Mouse (Mus musculus) neural tube, embryonic 14.5 days (tissue): Measurements from ENCODE around the gene Usp35. TPM values are rescaled to one million over a fixed set of nuclear protein-coding genes. Genes with fewer than 3 reads are reported as not detected.

Experiments
- ATAC-seq: fragments of 200-750 bp; cut with Nextera tagmentation; 2 replicates; pipeline ENCODE4 v1.8.0; 2017; ENCODE audit warnings: low read depth, mild to moderate bottlenecking, moderate TSS enrichment, moderate library complexity
- H3K27ac ChIP-seq: fragments of 300-500 bp; sonication (generic); 2 replicates; pipeline ENCODE4 v1.5.1; 2014; ENCODE audit warnings: low read depth, mild to moderate bottlenecking, control low read depth, low read length, moderate library complexity, mixed read lengths
- H3K27me3 ChIP-seq: fragments of 300-500 bp; sonication (generic); 2 replicates; pipeline ENCODE4 v1.6.1; 2014; ENCODE audit warnings: low read length; ENCODE audit not compliant: control insufficient read depth, insufficient read depth
- H3K36me3 ChIP-seq: fragments of 300-500 bp; sonication (generic); 2 replicates; pipeline ENCODE4 v1.6.1; 2014; ENCODE audit warnings: low read length, mixed read lengths; ENCODE audit not compliant: control insufficient read depth, insufficient read depth
- H3K4me1 ChIP-seq: fragments of 300-500 bp; sonication (generic); 2 replicates; pipeline ENCODE4 v1.6.1; 2014; ENCODE audit warnings: low read length; ENCODE audit not compliant: control insufficient read depth, insufficient read depth
- H3K4me2 ChIP-seq: fragments of 300-500 bp; sonication (generic); 2 replicates; pipeline ENCODE4 v1.6.1; 2014; ENCODE audit warnings: mild to moderate bottlenecking, low read depth, low read length, control low read depth
- H3K4me3 ChIP-seq: fragments of 300-500 bp; sonication (generic); 2 replicates; pipeline ENCODE4 v1.5.1; 2014; ENCODE audit warnings: low read depth, low read length, control low read depth, mixed read lengths
- H3K9ac ChIP-seq: fragments of 300-500 bp; sonication (generic); replicated peaks from 2 replicates; pipeline ENCODE4 v1.6.1; 2014; ENCODE audit warnings: low read depth, mild to moderate bottlenecking, control low read depth, low read length, mixed read lengths
- H3K9me3 ChIP-seq: fragments of 300-500 bp; sonication (generic); 2 replicates; pipeline ENCODE4 v1.6.1; 2016; ENCODE audit warnings: low read length; ENCODE audit not compliant: control insufficient read depth
- WGBS: fragments of 180-500 bp; shearing (Covaris S2); extraction: QIAGEN DNeasy Blood & Tissue Kit; methylation state at CpG from one replicate; pipeline ENCODE4 v1.1.7; 2014; 5-methylcytosine and 5-hydroxymethylcytosine counted together
- polyA plus RNA-seq: library from polyadenylated mRNA; unstranded; fragments of >200 nt; fragmentation: Nextera tagmentation; extraction: Ambion mirVana; gene quantifications from 2 replicates; pipeline ENCODE4 v1.2.1, GENCODE M21; 2014

The Usp35 gene
- polyA plus RNA-seq, 1 experiment from 2014 or later: 4.6 TPM

DNA sequence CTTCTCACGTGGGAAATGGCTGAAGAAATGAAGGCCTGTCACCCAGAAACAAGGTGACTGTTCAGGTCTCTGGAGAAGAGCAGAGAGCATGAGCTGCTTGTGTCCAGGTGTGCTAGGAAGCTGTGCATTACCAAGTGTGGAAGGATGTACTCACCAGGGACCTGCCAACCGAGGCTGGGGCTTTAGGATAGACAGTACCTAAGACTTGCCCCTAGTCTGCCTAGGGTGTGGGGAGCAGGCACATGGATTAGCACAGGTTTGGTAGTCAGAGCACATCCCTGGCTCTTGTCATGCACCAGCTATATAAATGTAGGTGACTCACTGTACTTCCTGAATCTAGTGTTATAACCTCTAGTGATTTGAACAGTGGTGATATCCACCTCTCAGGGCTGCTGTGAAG is 28.2 kb downstream of the Usp35 start:
- peaks cover 23% of the 10 kb centered on the region for H3K36me3 ChIP-seq
- no peak for ATAC-seq
- WGBS: 72% methylated on average over 2 of the region's 2 CpGs

DNA sequence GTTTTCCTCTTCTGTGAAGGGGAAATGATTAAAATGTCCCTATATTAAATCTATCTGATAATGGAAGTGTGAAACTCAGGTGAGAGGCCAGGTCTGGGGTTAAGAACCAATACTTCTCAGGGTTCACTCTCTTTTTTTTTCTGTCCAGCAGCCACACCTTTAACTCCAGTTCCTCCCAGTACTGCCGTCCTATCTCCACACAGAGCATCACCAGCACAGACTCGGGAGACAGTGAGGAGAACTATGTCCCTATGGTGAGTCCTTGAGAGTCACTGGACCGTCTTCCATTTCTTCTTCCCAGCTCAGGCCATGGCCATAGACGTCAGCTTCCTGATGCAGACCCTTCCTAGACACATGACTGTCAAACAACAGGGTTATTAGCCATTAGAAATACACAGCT is 28.9 kb downstream of the Usp35 start:
- H3K4me1 ChIP-seq: no peaks in the 10 kb centered on the region
- ATAC-seq: no peak
- no peaks in the 10 kb centered on the region for H3K9me3 ChIP-seq
- H3K27me3 ChIP-seq: no peaks in the 10 kb centered on the region
- 88% methylated on average over 4 of the region's 4 CpGs for WGBS
- H3K9ac ChIP-seq: no peak overlapping the region
- peaks cover 15% of the 10 kb centered on the region; the same call in 1 of the 2 replicates for H3K36me3 ChIP-seq
- H3K4me2 ChIP-seq: no peak overlapping the region
- no peak overlapping the region for H3K4me3 ChIP-seq
- no peak overlapping the region for H3K27ac ChIP-seq

More for the DNA sequence above, 28.2 kb downstream of the Usp35 start:
- Histone ChIP-seq H3K9ac (no peak overlapping the region), H3K4me3 (no peak overlapping the region), H3K9me3 (no peaks in the 10 kb centered on the region), H3K27me3 (no peaks in the 10 kb centered on the region), H3K4me1 (no peaks in the 10 kb centered on the region), H3K4me2 (no peak overlapping the region), H3K27ac (no peak overlapping the region)

DNA sequence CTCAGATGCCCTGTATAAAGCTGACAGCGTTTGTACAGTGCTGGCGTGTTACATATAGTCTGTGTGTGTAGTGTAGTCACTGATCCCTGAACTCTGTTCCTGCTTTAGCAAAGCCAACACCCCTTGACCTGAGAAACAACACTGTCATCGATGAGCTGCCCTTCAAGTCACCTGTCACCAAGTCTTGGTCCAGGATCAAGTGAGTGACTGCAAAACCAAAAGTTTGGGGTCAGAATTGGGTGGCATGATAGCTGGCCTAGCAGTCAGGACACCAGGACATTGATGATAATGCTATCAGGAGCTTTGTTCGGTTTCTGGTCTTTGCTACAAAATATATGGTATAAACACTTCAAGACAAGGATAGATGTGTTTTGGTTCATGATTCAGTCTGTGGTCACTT is 29.6 kb downstream of the Usp35 start:
- H3K36me3 ChIP-seq: peaks cover 15% of the 10 kb centered on the region; the same call in 1 of the 2 replicates
- WGBS: 92% methylated on average over 4 of the region's 4 CpGs
- no peaks in the 10 kb centered on the region for H3K4me1 ChIP-seq
- H3K4me2 ChIP-seq: no peak overlapping the region
- H3K27ac ChIP-seq: no peak overlapping the region
- no peak overlapping the region for H3K9ac ChIP-seq
- no peaks in the 10 kb centered on the region for H3K27me3 ChIP-seq
- no peak overlapping the region for H3K4me3 ChIP-seq
- no peak for ATAC-seq
- no peaks in the 10 kb centered on the region for H3K9me3 ChIP-seq

DNA sequence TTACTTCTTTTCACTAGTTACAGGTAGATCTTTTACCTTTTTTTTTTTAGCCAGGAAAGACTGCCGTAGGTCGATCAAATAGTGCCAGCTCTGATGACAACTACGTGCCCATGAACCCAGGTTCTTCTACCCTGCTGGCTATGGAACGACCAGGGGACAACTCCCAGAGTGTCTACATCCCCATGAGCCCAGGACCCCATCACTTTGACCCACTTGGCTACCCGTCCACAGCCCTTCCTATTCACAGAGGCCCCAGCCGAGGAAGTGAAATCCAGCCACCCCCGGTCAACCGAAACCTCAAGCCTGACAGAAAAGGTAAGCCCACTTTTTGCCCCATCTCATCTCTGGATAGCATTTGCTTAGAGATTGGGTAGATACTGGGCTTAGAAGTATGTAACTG is 30.5 kb downstream of the Usp35 start:
- Histone ChIP-seq H3K4me1 (no peaks in the 10 kb centered on the region), H3K9ac (no peak overlapping the region), H3K4me3 (no peak overlapping the region), H3K4me2 (no peak overlapping the region), H3K27ac (no peak overlapping the region), H3K9me3 (no peaks in the 10 kb centered on the region), H3K27me3 (no peaks in the 10 kb centered on the region), H3K36me3 (peaks cover 15% of the 10 kb centered on the region; the same call in 1 of the 2 replicates)
- 87% methylated on average over 8 of the region's 8 CpGs for WGBS
- ATAC-seq: no peak

DNA sequence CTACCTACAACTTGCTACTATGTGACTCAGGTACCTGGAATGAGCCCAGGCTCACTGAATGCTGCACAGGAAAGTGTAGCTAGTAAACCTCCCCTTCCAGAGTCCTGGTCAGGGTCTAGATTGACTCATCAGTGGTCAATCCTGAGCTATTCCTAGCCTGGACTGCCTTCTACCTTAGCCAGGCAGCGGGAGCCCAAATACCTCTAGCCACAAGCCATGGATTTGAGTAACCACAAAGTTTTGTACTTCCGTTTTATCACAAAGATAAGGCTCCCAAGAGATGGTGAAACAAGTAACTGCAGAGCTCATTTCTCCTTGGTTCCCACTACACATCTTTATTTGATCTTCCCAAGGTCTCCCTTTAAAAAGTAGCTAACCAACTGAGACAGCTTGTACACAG is 30.9 kb downstream of the Usp35 start:
- no peaks in the 10 kb centered on the region for H3K4me1 ChIP-seq
- H3K9me3 ChIP-seq: no peaks in the 10 kb centered on the region
- H3K4me3 ChIP-seq: no peak overlapping the region
- no peak overlapping the region for H3K9ac ChIP-seq
- no peak for ATAC-seq
- no peak overlapping the region for H3K4me2 ChIP-seq
- no peak overlapping the region for H3K27ac ChIP-seq
- 90% methylated on average over 2 of the region's 2 CpGs for WGBS
- H3K27me3 ChIP-seq: no peaks in the 10 kb centered on the region
- peaks cover 12% of the 10 kb centered on the region; the same call in 1 of the 2 replicates for H3K36me3 ChIP-seq

DNA sequence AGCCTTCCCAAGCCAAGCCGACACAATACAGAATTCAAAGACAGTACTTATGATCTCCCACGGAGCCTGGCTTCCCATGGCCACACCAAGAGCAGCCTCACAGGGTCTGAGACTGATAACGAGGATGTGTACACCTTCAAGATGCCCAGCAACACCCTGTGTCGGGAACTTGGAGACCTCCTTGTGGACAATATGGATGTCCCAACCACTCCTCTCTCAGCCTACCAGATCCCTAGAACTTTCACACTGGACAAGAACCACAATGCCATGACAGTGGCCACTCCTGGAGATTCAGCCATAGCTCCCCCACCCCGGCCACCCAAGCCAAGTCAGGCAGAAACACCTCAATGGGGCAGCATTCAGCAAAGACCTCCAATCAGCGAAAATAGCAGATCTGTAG is 32.9 kb downstream of the Usp35 start:
- WGBS: 87% methylated on average over 6 of the region's 6 CpGs
- no peak overlapping the region for H3K4me2 ChIP-seq

DNA sequence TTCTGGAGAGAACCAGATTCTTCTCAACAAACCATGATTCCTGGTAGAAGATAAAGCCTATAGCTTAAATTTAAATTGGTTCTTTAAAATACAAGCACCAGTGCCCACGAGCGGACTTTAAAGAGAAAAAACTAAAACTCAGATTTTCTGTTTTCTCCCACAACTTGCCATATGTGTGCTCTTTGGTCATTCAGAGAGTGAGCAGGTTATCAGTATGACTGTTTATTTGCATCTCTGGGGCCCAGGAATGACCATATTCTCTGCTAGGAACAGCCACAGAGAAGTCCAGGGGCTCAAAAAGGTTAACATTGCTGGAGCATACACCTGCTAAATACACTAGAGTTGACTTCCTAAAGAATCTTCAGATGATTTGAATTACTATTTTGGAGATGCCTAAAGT is 33.5 kb downstream of the Usp35 start:
- no peaks in the 10 kb centered on the region for H3K27me3 ChIP-seq
- WGBS: 95% methylated on average over 2 of the region's 2 CpGs
- H3K27ac ChIP-seq: no peak overlapping the region
- H3K9me3 ChIP-seq: no peaks in the 10 kb centered on the region
- no peak for ATAC-seq
- 0 out of 2 replicates have a peak, but pooled peaks cover 6% of the 10 kb centered on the region for H3K36me3 ChIP-seq
- no peak overlapping the region for H3K4me3 ChIP-seq
- H3K4me2 ChIP-seq: no peak overlapping the region
- H3K4me1 ChIP-seq: no peaks in the 10 kb centered on the region
- H3K9ac ChIP-seq: no peak overlapping the region

More for the DNA sequence above, 32.9 kb downstream of the Usp35 start:
- Histone ChIP-seq H3K27me3 (no peaks in the 10 kb centered on the region), H3K9me3 (no peaks in the 10 kb centered on the region), H3K9ac (no peak overlapping the region), H3K27ac (no peak overlapping the region), H3K4me3 (no peak overlapping the region), H3K4me1 (no peaks in the 10 kb centered on the region), H3K36me3 (0 out of 2 replicates have a peak, but pooled peaks cover 7% of the 10 kb centered on the region)
- no peak for ATAC-seq

DNA sequence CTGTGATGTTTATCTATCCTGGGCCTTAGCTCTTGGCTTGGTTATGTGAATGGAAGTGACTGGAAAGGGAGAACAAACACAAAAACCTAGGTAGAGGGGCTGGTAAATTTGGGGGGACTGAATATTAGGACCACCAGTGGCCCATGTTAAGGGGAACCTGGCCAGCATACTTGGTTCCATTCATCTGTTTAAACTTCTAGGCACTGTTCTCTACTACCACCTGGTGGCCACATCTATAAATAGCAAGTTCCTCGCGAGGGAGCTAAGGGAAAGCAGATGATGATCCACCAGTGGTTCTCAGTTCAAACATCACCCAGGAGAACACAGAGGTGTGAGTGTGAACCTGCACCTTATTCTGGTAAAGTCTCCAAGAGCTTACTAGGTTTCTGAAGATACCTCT is 34.4 kb downstream of the Usp35 start:
- Histone ChIP-seq H3K4me3 (no peak overlapping the region), H3K36me3 (0 out of 2 replicates have a peak, but pooled peaks cover 4% of the 10 kb centered on the region), H3K9ac (no peak overlapping the region), H3K4me1 (no peaks in the 10 kb centered on the region), H3K9me3 (no peaks in the 10 kb centered on the region), H3K4me2 (no peak overlapping the region), H3K27ac (no peak overlapping the region), H3K27me3 (no peaks in the 10 kb centered on the region)
- peak; percentile 56; the same call in 1 of the 2 replicates for ATAC-seq
- 2% methylated on average over 2 of the region's 2 CpGs for WGBS

DNA sequence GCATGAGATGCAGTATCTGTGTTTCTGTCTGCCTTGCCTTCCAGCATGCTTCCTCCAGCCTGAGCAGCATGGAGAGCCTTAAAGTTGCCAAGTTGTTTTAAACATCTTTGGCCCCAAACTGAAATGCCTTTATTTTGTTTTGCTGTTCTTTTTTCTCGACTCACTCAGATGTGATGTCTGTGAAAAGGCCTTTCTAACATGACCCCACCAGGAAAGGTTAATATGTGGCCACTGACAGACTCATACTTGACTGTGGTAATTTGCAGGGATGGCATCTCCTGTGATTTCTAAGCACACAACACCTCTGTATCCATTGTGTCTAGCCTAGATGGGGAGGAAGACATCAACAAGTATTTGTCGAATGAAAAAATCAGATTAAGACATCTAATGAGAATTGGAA is 34.8 kb downstream of the Usp35 start:
- Histone ChIP-seq H3K36me3 (0 out of 2 replicates have a peak, but pooled peaks cover 4% of the 10 kb centered on the region), H3K4me3 (no peak overlapping the region), H3K9ac (no peak overlapping the region), H3K4me2 (no peak overlapping the region), H3K4me1 (no peaks in the 10 kb centered on the region), H3K27me3 (no peaks in the 10 kb centered on the region), H3K9me3 (no peaks in the 10 kb centered on the region), H3K27ac (no peak overlapping the region)
- ATAC-seq: no peak
- 58% methylated on average over 2 of the region's 2 CpGs for WGBS
